Mouse (Mus musculus) E14TG2a.4 (cell line): Measurements from ENCODE around the gene Psmd11.

Source experiments
- CTCF ChIP-seq: conservative IDR thresholded peaks from 2 replicates; pipeline ENCODE4 v1.5.1; 2014; ENCODE audit warnings: low read length
- NANOG ChIP-seq: IDR thresholded peaks from 2 replicates; pipeline ENCODE4 v1.6.1; 2014; ENCODE audit warnings: borderline replicate concordance, low read length, mixed read lengths

GRCm38 (mm10) chr11:80521148-80521547, 92.7 kb downstream of the Psmd11 start:
- TF ChIP-seq CTCF, result no peak
- no peak for TF ChIP-seq NANOG
